Mouse (Mus musculus): ENCODE results near the gene Svep1. TPM values are rescaled to one million over a fixed set of nuclear protein-coding genes. Genes with fewer than 3 reads are reported as not detected.

The Svep1 gene
- polyA plus RNA-seq, 1 experiment, result 2.7 TPM

DNA sequence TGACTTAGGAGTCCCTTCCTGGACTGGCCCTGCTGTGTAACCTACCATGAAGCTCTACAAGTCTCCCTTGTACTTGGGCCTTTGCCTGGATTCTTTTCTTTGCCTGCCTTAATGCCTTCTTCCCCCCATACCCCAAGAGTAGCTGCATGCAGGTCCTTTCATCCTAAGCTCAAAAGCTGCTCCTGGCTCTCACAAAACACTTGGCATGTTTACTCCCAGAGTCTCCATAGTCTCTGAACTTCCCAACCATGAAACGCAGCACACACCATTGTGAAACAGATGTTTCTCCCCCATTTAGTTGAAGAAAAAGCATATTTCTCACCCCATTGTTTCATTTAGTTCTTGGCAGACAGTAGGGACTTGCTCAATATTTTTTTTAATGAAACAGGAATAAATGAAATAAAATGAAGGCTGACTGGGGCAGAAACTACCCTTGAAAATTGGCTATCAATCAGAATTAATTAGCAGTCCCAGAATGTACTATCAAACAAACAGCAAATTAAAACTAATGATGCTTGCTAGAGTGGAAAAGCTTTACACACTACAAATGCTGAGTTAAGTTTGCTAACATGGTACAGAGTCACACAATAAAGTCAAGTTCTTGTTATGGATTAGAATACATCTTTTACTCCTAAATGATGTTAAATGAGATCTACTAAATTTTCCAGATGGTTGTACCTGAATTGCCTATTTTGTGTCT lies 72.9 kb downstream of the Svep1 start:
- WGBS, result 68% methylated on average over 1 of the region's 1 CpGs
- Histone ChIP-seq H3K27ac (ENCODE audit: insufficient read depth, low read depth, low read length) (no peak overlapping the region), H3K27me3 (ENCODE audit: control insufficient read depth, insufficient read depth, low read length) (no peaks in the 10 kb centered on the region), H3K4me1 (ENCODE audit: control insufficient read depth, insufficient read depth, insufficient read length, low read length) (no peaks in the 10 kb centered on the region), H3K36me3 (ENCODE audit: control insufficient read depth, insufficient read depth, low read length) (no peaks in the 10 kb centered on the region), H3K4me3 (ENCODE audit: low read depth, low read length) (no peak overlapping the region)
- no peak for TF ChIP-seq POLR2A (IDR thresholded peaks at IDR 0.05; ENCODE audit: low read depth, low read length)
- TF ChIP-seq CTCF (IDR thresholded peaks at IDR 0.05; ENCODE audit: extremely low read depth, insufficient read length, insufficient replicate concordance, low read depth, low read length), result no peak

DNA sequence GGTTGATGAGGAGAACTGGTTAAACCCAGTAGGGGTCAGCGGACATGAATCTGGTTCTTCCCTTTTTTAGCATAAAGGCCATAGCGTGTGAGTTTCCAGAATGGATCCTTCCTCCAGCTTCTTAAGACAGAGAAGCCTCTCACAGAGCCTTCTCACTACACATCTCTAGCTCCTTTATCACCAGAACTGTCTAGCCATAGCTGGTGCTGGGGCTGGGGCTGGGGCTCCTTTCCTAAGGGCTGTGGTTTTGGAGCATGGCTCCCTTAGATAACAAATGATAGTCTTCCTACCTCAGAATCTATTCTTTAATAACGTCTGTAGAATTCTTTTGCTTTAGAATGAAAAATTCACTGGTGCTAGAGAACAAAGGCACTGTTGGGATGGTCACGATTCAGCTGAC lies 76.8 kb downstream of the Svep1 start:
- no peak overlapping the region for H3K27ac ChIP-seq (ENCODE audit: insufficient read depth, low read depth, low read length)
- 80% methylated on average over 4 of the region's 4 CpGs for WGBS
- H3K36me3 ChIP-seq (ENCODE audit: control insufficient read depth, insufficient read depth, low read length), result no peaks in the 10 kb centered on the region
- no peaks in the 10 kb centered on the region for H3K4me1 ChIP-seq (ENCODE audit: control insufficient read depth, insufficient read depth, insufficient read length, low read length)
- H3K27me3 ChIP-seq (ENCODE audit: control insufficient read depth, insufficient read depth, low read length), result no peaks in the 10 kb centered on the region
- no peak for TF ChIP-seq CTCF (IDR thresholded peaks at IDR 0.05; ENCODE audit: extremely low read depth, insufficient read length, insufficient replicate concordance, low read depth, low read length)
- no peak for TF ChIP-seq POLR2A (IDR thresholded peaks at IDR 0.05; ENCODE audit: low read depth, low read length)
- H3K4me3 ChIP-seq (ENCODE audit: low read depth, low read length), result no peak overlapping the region

DNA sequence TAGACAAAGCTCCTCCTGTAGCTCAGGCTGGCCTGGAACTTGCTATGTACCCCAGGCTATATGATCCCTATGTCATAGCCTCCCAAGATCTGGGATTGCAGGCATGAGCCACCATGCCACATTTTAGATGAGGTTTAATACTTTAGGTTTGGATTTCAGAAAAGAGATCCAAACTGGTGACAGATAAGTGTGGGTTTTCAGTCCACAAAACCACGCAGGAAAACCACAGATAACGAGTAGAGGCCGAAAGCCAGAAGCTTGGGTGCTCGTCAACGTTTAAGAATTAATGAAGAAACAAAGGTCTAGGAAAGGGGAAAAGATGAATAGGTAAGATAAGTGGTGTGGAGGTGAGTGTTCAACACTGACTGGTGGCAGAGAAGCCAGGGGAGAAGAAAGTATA lies 79.6 kb downstream of the Svep1 start:
- Histone ChIP-seq H3K36me3 (ENCODE audit: control insufficient read depth, insufficient read depth, low read length) (no peaks in the 10 kb centered on the region), H3K27ac (ENCODE audit: insufficient read depth, low read depth, low read length) (no peak overlapping the region), H3K4me1 (ENCODE audit: control insufficient read depth, insufficient read depth, insufficient read length, low read length) (no peaks in the 10 kb centered on the region), H3K27me3 (ENCODE audit: control insufficient read depth, insufficient read depth, low read length) (no peaks in the 10 kb centered on the region), H3K4me3 (ENCODE audit: low read depth, low read length) (no peak overlapping the region)
- WGBS, result 81% methylated on average over 5 of the region's 5 CpGs
- no peak for TF ChIP-seq POLR2A (IDR thresholded peaks at IDR 0.05; ENCODE audit: low read depth, low read length)
- TF ChIP-seq CTCF (IDR thresholded peaks at IDR 0.05; ENCODE audit: extremely low read depth, insufficient read length, insufficient replicate concordance, low read depth, low read length), result no peak

DNA sequence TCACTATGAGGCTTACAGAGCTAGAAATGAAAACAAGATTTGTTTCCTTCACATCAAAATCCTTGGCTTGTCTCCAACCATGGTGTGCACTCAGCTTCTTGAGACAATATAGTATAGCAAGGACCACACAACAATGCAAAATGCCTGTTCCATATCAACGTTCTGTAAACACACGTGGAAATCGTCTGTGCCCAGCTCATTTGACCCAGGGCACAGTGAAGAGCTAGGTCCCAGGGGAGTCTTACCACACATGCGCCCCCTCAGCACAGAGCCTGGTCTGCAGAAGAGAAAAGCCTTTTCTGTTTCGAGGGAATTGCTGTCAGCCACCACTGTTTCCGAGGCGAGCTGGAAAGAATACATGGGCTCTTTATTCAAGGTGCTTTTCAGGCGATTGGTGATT lies 91.2 kb downstream of the Svep1 start:
- WGBS, result 75% methylated on average over 8 of the region's 8 CpGs
- Histone ChIP-seq H3K27ac (ENCODE audit: insufficient read depth, low read depth, low read length) (no peak overlapping the region), H3K4me3 (ENCODE audit: low read depth, low read length) (no peak overlapping the region), H3K27me3 (ENCODE audit: control insufficient read depth, insufficient read depth, low read length) (no peaks in the 10 kb centered on the region), H3K36me3 (ENCODE audit: control insufficient read depth, insufficient read depth, low read length) (no peaks in the 10 kb centered on the region), H3K4me1 (ENCODE audit: control insufficient read depth, insufficient read depth, insufficient read length, low read length) (no peaks in the 10 kb centered on the region)
- no peak for TF ChIP-seq CTCF (IDR thresholded peaks at IDR 0.05; ENCODE audit: extremely low read depth, insufficient read length, insufficient replicate concordance, low read depth, low read length)
- no peak for TF ChIP-seq POLR2A (IDR thresholded peaks at IDR 0.05; ENCODE audit: low read depth, low read length)

DNA sequence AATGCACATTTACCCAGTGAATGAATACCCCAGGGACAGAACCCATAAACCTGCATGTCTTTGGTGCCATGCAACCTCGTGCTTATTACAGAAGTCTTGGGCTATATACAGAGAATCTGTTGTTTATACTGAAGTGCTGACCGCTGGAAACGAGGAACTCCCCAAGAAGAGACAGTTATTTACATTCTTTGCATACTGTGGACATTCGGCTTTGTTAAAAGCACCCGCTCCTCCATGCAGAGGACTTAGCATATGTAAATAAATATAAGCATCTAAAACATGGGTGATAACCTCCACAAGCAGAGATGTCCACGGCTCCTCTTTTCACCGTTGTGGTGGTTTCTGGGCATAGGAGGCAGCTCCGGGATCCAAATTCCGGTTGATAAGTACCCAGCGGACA lies 95.7 kb downstream of the Svep1 start:
- TF ChIP-seq CTCF (IDR thresholded peaks at IDR 0.05; ENCODE audit: extremely low read depth, insufficient read length, insufficient replicate concordance, low read depth, low read length) (no peak), POLR2A (IDR thresholded peaks at IDR 0.05; ENCODE audit: low read depth, low read length) (no peak)
- Histone ChIP-seq H3K27me3 (ENCODE audit: control insufficient read depth, insufficient read depth, low read length) (no peaks in the 10 kb centered on the region), H3K4me1 (ENCODE audit: control insufficient read depth, insufficient read depth, insufficient read length, low read length) (no peaks in the 10 kb centered on the region), H3K36me3 (ENCODE audit: control insufficient read depth, insufficient read depth, low read length) (no peaks in the 10 kb centered on the region), H3K27ac (ENCODE audit: insufficient read depth, low read depth, low read length) (no peak overlapping the region), H3K4me3 (ENCODE audit: low read depth, low read length) (no peak overlapping the region)
- WGBS, result 55% methylated on average over 10 of the region's 10 CpGs

DNA sequence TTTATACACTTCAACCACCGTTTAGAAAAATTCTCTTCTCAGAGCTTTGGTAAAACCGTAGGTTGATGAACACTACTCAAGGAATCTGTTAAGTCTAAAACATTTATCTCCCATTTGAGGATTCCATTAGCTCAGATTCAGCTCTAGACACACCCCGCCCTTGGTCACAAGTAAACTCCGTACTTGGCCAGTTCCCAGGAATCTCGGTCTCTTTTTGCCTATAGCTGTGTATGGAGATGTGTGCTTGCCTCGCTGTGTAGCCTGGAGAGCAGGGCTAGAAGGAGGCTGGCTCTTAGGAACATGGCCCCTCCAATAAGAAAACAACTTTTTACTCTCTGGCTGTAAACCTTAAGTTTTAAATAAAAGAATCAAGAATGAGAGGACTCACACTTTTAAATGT lies 96.9 kb downstream of the Svep1 start:
- no peaks in the 10 kb centered on the region for H3K27me3 ChIP-seq (ENCODE audit: control insufficient read depth, insufficient read depth, low read length)
- no peak overlapping the region for H3K27ac ChIP-seq (ENCODE audit: insufficient read depth, low read depth, low read length)
- TF ChIP-seq CTCF (IDR thresholded peaks at IDR 0.05; ENCODE audit: extremely low read depth, insufficient read length, insufficient replicate concordance, low read depth, low read length) (no peak), POLR2A (IDR thresholded peaks at IDR 0.05; ENCODE audit: low read depth, low read length) (no peak)
- no peaks in the 10 kb centered on the region for H3K36me3 ChIP-seq (ENCODE audit: control insufficient read depth, insufficient read depth, low read length)
- 76% methylated on average over 6 of the region's 6 CpGs for WGBS
- H3K4me1 ChIP-seq (ENCODE audit: control insufficient read depth, insufficient read depth, insufficient read length, low read length), result no peaks in the 10 kb centered on the region
- H3K4me3 ChIP-seq (ENCODE audit: low read depth, low read length), result no peak overlapping the region

DNA sequence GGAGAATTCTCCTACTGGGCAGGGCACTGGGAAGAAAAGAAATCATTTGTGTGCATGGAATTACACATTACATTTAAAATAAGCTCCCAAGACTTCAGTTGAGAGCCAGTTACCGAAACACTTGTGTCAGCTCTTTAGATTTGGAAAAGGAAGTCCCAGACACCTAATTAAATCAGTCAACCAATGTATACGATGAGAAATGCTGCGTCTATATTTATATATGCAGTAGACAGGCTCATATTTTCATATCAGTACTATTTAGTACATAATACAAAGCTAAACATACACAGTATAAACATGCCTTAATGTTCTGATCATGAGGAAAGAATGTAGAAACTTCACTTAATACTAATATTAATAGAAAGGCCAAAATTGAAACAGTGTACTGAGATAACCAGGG lies 98.3 kb downstream of the Svep1 start:
- WGBS, result 86% methylated on average over 3 of the region's 3 CpGs
- H3K4me1 ChIP-seq (ENCODE audit: control insufficient read depth, insufficient read depth, insufficient read length, low read length), result no peaks in the 10 kb centered on the region
- no peak overlapping the region for H3K4me3 ChIP-seq (ENCODE audit: low read depth, low read length)
- H3K36me3 ChIP-seq (ENCODE audit: control insufficient read depth, insufficient read depth, low read length), result no peaks in the 10 kb centered on the region
- no peak overlapping the region for H3K27ac ChIP-seq (ENCODE audit: insufficient read depth, low read depth, low read length)
- no peaks in the 10 kb centered on the region for H3K27me3 ChIP-seq (ENCODE audit: control insufficient read depth, insufficient read depth, low read length)
- TF ChIP-seq CTCF (IDR thresholded peaks at IDR 0.05; ENCODE audit: extremely low read depth, insufficient read length, insufficient replicate concordance, low read depth, low read length) (no peak), POLR2A (IDR thresholded peaks at IDR 0.05; ENCODE audit: low read depth, low read length) (no peak)
